Mouse (Mus musculus) E14TG2a.4 (cell line): ENCODE results near the gene Gm20538.

Experiments used
- H3K27me3 ChIP-seq: 2 replicates; pipeline ENCODE4 v1.6.1; 2014; ENCODE audit warnings: low read length, control low read depth; ENCODE audit not compliant: insufficient read depth
- H3K36me3 ChIP-seq: 2 replicates; pipeline ENCODE4 v1.6.1; 2014; ENCODE audit warnings: low read length, control low read depth; ENCODE audit not compliant: insufficient read depth
- H3K4me1 ChIP-seq: replicated peaks from 2 replicates; pipeline ENCODE4 v1.6.1; 2014; ENCODE audit warnings: low read depth, low read length, control low read depth
- H3K4me3 ChIP-seq: replicated peaks from 2 replicates; pipeline ENCODE4 v1.5.1; 2014; ENCODE audit warnings: mild to moderate bottlenecking, low read length
- H3K9me3 ChIP-seq: 2 replicates; pipeline ENCODE4 v1.6.1; 2014; ENCODE audit warnings: low read length, control low read depth
- CTCF ChIP-seq: conservative IDR thresholded peaks from 2 replicates; pipeline ENCODE4 v1.5.1; 2014; ENCODE audit warnings: low read length
- NANOG ChIP-seq: IDR thresholded peaks from 2 replicates; pipeline ENCODE4 v1.6.1; 2014; ENCODE audit warnings: borderline replicate concordance, low read length, mixed read lengths
- POU5F1 ChIP-seq: IDR thresholded peaks from 2 replicates; pipeline ENCODE4 v1.6.1; 2014; ENCODE audit warnings: low read length, borderline replicate concordance

Gene Gm20538

DNA sequence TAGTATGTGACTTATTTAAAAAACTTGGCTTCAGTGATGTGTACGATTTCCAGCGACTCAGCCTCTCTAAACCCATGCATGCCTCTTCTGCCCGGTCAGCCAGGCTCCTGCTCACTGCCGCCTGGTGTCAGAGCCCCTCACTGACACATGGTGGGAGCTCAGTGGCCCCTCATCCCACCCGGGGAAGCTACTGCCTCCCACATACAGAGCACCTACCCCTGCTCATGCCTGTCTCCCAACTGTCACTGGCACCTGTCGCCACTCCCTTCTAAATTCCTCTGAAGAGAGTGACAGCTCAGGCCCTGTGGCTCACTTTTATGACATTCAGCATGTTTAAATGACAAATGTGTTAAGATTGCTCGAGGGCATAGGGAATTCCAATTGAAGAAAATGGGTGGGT is 23.6 kb upstream of the Gm20538 start:
- H3K4me1 ChIP-seq, result no peaks in the 10 kb centered on the region
- H3K9me3 ChIP-seq, result peaks cover 20% of the 10 kb centered on the region
- no peaks in the 10 kb centered on the region for H3K27me3 ChIP-seq
- TF ChIP-seq POU5F1, result no peak
- no peak for TF ChIP-seq NANOG
- TF ChIP-seq CTCF, result no peak
- H3K4me3 ChIP-seq, result no peak overlapping the region
- H3K36me3 ChIP-seq, result peaks cover 68% of the 10 kb centered on the region

DNA sequence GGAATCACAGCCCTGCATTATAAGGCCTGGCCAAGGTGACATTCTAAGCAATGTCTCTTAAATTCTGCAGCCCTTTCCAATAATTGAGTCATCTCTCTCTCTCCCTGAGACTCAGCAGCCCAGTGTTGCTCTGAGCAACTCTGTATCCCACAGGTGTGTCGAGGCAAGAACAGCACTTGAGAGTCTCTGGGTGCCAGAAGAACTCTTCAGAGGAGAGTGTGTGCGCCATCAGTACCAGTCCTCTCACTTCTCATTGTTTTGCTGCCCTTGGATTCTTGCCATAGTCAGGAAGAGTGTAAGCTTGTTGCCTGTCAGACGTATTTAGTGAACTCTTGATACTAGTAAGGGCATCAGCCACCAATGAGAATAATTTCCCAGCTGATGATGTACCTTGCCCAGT is 15.1 kb upstream of the Gm20538 start:
- Histone ChIP-seq H3K4me3 (no peak overlapping the region), H3K27me3 (no peaks in the 10 kb centered on the region), H3K4me1 (peaks cover 17% of the 10 kb centered on the region), H3K36me3 (peaks cover 89% of the 10 kb centered on the region), H3K9me3 (no peaks in the 10 kb centered on the region)
- TF ChIP-seq CTCF (no peak), NANOG (no peak), POU5F1 (no peak)

DNA sequence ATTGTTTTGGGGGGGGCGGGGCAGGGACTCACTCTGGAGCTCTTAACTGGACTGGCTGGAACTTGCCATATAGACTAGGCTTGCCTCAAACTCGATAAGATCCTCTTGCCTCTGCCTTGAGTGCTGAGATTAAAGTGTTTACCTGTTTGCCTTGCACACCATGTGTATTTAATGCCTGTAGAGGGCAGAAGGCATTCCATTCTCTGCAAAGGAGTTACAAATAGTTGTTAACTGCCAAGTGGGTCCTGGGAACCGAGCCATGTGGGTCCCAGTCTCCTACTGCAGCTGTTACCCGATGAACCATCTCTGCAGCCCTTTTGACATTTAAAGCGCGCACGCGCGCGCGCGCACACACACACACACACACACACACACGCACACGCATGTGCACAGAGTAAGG is 11.4 kb upstream of the Gm20538 start:
- H3K4me3 ChIP-seq, result 0 out of 2 replicates have a peak overlapping the region, but pooled peaks have one; percentile 91
- H3K36me3 ChIP-seq, result peaks cover 52% of the 10 kb centered on the region
- peaks cover 3% of the 10 kb centered on the region; the same call in 1 of the 2 replicates for H3K27me3 ChIP-seq
- no peaks in the 10 kb centered on the region for H3K9me3 ChIP-seq
- H3K4me1 ChIP-seq, result peaks cover 17% of the 10 kb centered on the region
- no peak for TF ChIP-seq NANOG
- no peak for TF ChIP-seq CTCF
- no peak for TF ChIP-seq POU5F1

DNA sequence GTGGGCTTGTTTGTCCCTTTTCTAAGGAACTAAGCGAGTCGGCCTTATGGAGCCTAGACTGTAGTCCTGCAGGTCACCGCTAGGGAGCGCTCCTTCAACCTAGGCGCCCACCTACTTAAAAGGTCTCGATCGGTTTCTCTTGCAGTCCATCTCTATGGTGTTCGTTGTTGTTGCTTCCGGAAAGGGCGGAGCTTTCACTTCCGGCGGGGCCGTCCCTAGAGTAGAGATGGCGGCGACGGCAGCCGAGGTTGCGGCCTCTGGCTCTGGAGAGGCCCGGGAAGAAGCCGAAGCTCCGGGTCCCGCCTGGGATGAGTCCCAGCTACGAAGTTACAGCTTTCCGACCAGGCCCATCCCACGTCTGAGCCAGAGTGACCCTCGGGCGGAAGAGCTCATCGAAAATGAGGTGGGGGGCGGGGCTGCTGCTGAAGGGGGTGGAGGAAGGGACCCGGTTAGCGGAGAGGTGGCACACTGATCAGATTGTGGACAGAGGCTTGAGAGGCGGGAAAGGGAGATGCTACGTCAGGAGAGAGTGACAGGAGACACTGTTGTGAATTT is 10.1 kb upstream of the Gm20538 start, which contains the start of gene Hif1an:
Gene Hif1an, plus strand, starts transcription at position 199 of the 555 bp plus-strand sequence.
- Histone ChIP-seq H3K9me3 (no peaks in the 10 kb centered on the region), H3K36me3 (peaks cover 39% of the 10 kb centered on the region), H3K4me1 (peaks cover 17% of the 10 kb centered on the region), H3K4me3 (peak within 1 kb of the TSS; percentile 91), H3K27me3 (peaks cover 3% of the 10 kb centered on the region; the same call in 1 of the 2 replicates)
- TF ChIP-seq NANOG, result no peak
- TF ChIP-seq CTCF, result peak; percentile 91
- no peak for TF ChIP-seq POU5F1

DNA sequence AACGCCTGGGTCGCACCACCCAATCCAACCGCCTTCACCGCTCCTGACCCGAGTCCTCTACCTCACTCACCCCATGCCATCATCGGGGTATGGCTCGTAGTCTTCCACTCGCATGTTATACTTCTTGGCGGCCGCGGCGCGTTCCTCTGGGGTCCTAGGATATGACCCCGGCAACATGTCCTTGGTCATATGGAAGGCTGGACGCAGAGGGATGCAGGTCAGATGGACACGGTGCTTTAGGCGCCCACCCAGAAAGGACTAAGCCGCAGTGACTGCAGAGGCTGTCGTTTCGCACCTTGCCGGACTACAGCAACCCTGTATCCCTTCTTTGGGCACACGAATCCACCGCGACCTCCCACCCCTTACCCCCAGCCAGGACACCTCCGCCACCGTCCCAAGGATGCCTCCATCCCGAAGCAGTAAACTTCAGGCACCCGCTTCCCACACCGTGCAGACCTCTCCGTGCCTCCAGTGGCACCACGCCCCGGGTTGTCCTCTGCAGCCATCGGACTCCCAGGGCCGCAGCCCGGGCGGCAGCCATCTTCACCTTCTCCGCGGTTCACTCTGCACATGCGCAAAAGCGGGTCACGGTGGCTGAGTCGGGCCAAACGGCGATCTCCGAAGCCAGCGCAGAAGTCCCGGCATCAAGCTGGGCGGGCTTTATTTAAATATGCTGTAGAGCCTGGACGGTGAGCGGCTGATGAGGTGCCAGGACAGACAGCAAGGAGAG is 2.4 kb upstream of the Gm20538 start, which contains the start of gene Ndufb8:
Gene Ndufb8, minus strand, starts transcription at position 580 of the 730 bp plus-strand sequence.
- Histone ChIP-seq H3K9me3 (no peaks in the 10 kb centered on the region), H3K4me3 (peak within 1 kb of the TSS; percentile 95), H3K36me3 (peaks cover 37% of the 10 kb centered on the region), H3K4me1 (peaks cover 19% of the 10 kb centered on the region), H3K27me3 (peaks cover 3% of the 10 kb centered on the region; the same call in 1 of the 2 replicates)
- TF ChIP-seq POU5F1 (no peak), CTCF (no peak), NANOG (no peak)

DNA sequence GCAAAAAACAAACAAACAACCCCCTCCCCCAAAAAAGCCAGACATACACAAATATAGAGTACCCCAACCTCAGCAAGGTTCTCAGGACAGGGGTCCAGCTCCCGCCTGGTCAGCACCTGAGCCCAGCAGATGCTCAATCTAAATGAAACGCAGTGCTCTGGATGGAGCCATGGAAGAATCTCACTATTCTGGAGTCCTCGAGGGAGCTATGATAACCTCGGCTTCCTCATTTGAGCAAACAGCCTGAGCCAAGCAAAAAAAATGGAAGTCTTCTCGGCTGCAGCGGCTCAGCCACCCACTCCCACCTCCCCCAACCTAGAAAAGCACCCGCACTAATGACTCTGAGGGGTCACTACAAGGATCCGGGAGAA is 1.8 kb upstream of the Gm20538 start:
- Histone ChIP-seq H3K9me3 (no peaks in the 10 kb centered on the region), H3K4me1 (peaks cover 19% of the 10 kb centered on the region), H3K36me3 (peaks cover 42% of the 10 kb centered on the region), H3K27me3 (no peaks in the 10 kb centered on the region), H3K4me3 (peak overlapping the region; percentile 95)
- TF ChIP-seq NANOG, result no peak

DNA sequence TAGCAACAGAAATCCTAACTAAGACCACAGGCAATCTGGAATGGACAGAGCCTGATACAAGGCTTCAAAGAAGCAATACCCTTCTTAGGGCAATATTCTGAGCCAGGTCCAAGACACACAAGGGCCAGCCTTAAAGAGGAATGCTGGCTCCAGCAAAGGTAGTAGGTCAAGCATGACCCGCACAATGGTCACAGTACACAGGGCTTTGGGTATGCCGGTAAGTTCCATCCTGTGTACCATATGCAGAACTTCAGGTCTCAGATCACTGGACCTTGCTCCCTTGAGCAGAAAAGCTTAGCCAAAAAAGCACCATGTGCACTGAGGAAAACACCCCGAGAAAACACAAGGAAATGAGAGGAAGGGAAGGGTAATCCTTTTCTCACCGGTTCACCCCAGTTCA is 655 bp upstream of the Gm20538 start:
- TF ChIP-seq CTCF, result no peak
- TF ChIP-seq POU5F1, result no peak
- TF ChIP-seq NANOG, result no peak
- peaks cover 19% of the 10 kb centered on the region for H3K4me1 ChIP-seq
- no peak overlapping the region for H3K4me3 ChIP-seq
- no peaks in the 10 kb centered on the region for H3K27me3 ChIP-seq
- H3K36me3 ChIP-seq, result peaks cover 54% of the 10 kb centered on the region
- H3K9me3 ChIP-seq, result no peaks in the 10 kb centered on the region

DNA sequence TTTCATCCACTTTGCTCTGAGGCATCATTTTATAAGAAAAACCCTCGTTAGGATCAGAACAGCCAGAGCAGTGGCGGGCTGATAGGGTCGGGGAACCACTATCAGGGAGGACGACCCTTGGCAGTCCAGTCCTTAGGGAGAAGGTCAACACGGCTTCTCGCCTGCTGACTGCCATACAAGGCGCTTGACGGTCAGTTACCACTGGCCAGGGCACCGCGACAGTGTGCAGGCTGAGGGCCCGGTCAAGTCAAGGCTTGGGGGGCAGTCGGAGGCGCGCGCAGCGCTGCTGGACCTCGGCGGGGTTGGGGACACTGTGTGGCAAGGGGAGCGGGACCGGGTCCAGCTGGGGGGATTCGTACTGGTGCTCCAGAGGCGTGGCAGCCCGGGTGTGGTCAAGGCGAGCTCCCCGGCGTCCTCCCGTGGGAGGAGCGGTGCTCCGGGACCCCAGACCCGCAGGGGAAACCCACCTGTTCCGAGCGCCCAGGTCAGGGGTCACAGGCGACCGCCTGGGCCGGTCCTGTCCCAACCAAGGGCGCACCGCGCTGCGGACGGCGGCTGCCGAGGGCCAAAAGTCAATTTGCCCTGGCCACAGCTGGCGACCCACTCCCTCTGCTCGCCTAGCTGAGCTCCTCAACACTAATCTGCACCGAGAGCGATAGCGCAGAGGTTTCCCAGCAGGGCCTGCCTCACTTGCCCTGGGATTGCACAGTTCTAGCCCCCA is 7.2 kb downstream of the Gm20538 start, which contains the start of gene Sec31b:
Gene Sec31b, minus strand, starts transcription at position 544 of the 721 bp plus-strand sequence.
- TF ChIP-seq POU5F1 (no peak), NANOG (no peak), CTCF (no peak)
- peaks cover 14% of the 10 kb centered on the region for H3K27me3 ChIP-seq

More for the DNA sequence above, 7.2 kb downstream of the Gm20538 start, which contains the start of gene Sec31b:
- Histone ChIP-seq H3K4me1 (peaks cover 22% of the 10 kb centered on the region), H3K4me3 (peak within 1 kb of the TSS; percentile 87), H3K36me3 (peaks cover 30% of the 10 kb centered on the region), H3K9me3 (peaks cover 5% of the 10 kb centered on the region; the same call in 1 of the 2 replicates)
